Mouse (Mus musculus): ENCODE measurements around the gene Mid2. TPM values are rescaled to one million over a fixed set of nuclear protein-coding genes. Genes with fewer than 3 reads are reported as not detected.
"Not testable (repeated sequence)": the region's sequence is repeated elsewhere in the genome, so short reads cannot be mapped to it uniquely, and the experiment has no call there.

Mid2 gene
- 20.7 and 29.2 TPM in 2 replicates for total RNA-seq (2021)
- long read RNA-seq, experiment 1, partial matches to known transcripts: 0 of 1 reads
- long read RNA-seq, experiment 1, other reads (novel, unspliced or antisense): 1 of 1 reads
- long read RNA-seq, experiment 2, partial matches to known transcripts: 0 of 4 reads
- long read RNA-seq, experiment 2, other reads (novel, unspliced or antisense): 4 of 4 reads

DNA sequence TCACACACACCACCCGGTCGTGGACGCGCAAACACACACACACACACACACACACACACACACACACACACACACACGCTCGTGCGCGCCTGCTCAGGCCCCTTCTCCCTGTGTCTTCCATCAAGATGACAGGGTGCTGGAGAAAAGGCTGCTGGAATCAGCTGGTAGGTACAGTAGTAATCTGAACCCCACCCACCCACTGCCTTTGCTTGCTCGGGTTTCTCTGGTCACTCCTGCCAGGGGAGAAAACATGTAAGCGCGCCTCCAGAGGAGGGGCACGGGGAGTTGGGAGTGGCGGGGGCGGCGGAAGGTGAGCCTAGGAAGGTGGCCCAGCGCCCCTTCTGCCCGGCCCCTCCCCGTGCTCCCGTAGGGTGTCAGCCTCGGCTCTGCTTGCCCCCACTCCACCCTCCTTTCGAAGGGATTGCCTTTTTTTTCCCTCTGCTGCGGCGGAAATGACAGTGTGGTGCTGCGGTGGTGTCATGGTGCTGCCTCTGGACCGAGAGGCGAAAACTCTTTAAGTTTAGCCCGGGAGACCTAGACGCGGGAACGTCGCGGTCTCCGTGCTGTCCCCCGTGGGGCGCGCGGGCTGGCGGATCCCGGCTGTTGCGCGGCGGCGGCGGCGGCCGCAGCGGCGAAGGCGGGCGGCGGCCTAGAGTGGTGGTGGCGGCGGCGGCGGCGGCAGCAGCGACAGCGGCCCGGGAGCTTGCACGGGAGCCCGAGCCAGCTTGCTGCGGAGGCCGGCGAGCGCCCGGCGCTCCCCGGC, at the start of gene Mid2:
Gene Mid2 (plus strand): TSS at position 121 of the 763 bp plus-strand sequence.
- DNase-seq: peak; percentile 57

DNA sequence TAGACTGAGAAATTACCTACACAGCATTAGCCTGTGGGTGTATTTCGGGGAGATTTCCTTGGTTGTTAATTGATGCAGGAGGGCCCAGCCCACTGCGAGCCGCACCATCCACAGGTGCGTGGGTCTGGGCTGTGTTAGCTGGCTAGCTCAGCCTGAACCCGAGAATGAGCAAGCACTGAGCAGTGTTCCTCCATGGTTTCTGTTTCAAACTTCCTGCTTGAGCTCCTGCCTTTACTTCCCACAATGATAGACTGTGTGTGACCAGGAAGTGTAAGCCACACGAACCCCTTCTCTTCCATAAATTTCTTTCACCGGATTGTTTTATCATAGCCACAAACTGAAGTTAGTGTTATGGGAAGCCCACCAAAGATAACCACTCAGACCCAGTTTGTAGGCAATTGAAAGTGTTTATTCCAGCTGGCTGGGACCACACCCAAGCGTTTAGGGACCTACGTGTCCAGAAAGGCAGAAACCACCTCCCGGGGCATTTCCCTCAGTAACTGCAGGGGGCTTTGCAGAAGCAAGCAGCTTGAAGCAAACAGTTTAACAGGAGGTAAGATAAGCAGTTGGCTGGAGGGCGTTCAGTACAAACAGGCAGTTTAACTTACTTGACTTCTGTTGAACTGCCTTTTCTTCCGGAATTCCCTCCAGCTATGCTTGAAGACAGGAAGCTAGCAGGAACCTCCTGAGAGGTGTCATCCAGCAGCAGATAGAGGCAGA, 39.4 kb upstream of the Mid2 start:
- no peak for DNase-seq

DNA sequence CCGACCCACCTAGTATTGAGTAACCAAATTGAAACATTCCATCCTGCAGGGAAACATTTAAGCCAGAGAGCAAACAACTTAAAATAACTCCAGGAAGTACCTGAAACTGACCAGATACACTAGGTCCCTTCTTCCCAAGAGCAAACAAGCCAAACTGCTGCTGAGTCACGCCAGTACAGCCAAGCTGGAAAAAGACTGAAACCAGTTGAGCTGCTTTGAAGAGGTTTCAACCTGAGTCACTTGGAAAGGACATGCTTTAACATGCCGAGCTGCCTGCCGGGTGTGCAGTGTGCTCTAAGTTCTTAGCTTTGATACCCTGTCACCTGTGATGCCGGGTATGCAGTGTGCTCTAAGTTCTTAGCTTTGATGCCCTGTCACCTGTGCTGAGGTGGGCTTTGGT, 26.4 kb upstream of the Mid2 start:
- DNase-seq: peak; percentile 5

DNA sequence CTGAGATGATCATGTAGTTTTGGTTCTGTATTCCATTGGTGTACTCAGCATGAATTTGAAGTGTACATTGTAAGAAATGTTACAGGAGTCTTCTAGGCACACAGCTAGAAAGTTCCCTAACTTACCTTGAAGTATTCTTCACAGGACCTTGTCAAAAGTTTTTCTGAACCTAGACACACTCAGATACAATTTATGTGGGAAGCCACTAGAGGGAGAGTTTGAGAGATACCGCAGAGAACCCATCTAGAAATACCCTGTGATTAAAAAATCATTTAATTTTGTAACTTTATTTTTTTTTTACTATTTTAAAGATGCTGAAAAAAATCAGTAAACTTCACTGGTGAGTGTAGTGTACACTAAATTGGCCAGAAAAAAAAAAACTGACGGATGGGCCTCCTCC, 24.8 kb upstream of the Mid2 start:
- DNase-seq: no peak

DNA sequence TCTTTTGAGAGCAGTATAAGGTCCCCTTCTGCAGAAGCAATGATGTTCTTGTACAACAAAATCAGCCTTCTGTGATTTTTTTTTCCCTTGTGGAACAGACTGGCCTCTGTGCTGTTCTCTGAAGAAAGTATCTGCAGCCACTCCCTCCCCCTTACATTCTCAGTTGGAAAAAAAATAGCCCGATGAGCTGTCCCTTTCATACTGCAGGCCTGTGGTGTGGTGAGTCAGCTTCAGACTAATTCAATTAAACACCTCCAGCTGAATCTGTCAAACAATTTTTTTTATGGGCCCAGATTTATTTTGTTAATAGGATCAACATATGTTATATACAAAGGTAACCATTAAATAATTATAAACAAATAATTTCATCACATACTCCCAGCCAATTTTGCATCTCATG, 3.7 kb upstream of the Mid2 start:
- DNase-seq: no peak

DNA sequence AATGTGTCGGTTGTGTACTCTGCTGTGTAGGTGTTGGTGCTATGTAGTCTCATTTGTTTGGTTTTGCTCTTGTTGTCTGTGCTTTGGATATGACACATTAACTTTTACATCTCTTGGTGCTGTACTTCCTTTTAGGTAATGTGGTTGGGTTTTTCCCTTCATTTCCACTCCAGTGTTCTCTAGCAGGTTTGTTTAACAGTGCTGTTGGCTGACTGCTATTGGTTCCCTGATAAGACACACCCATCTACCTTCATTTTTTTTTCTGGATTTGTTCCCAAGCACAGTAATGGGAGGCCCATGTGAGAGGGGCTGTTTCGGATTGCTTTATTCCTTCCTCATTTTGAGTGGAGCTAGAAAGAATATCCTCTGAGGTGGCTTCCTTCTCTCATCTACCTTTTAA, 883 bp upstream of the Mid2 start:
- no peak for DNase-seq

DNA sequence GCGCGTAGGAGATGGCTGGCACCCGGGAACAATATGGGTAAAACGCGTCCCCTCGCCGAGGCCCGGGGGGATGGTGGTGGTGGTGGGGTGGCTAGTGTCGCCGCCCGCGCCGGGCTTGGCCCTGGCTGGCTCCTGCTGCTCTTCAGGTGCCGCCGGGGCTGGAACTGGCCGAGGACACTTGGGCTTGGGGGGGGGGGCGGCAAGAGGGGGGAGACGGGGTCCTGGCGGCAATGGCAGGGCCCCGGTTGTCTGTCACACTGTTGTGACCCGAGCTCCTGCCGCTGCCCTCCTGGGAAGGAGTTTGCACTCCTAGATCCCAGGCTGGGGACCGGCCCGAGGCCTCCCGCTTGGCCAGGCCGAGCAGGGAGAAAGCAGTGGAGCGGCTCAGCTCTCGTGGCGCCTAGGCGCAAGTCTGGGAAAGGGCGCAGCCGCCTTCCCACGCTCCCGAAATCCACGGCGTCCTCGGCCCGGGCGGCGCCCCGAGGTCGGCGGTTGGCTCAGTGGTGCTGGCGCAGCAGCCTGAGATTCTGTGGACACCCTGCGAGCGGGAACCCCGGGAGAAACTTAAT, 927 bp downstream of the Mid2 start:
- DNase-seq: peak; percentile 45

DNA sequence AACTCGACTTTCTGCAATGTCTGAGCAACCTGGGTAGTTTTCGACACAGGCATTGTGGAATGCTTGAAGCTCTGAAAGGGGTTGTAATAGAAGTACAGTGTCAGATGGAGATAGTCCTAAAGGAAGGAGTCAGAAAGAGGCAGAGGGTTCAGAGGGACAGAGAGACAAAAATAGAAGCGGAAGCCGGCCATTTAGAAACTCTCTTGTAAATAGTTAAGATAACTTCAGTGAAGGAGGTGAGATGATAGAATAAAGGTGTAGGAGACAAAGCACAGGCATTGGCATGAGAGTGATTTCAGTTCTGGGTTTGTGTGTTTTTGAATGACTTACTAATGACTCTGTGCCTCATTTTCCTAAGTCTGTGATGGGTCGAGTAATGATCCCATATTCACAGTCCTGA, 11.0 kb downstream of the Mid2 start:
- no peak for DNase-seq

DNA sequence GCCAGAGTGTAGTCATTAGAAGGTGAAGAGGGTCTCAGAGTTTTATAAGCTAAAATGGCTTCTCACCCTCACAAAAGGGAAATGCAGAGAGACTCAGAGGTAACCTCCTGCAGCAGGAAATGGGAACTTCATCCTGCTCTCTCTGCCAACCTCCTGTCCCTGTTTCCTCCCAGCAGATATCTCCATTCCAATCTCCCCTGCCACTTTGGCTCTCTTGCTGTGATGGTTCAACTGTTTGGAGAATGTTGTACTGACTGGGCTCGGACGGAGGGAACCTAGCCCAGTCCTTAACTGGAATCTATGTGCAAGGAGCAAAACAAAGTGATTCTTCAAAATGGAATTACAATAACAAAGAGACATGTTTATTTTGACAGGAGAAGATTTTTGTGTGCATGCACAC, 23.9 kb downstream of the Mid2 start:
- DNase-seq: no peak

DNA sequence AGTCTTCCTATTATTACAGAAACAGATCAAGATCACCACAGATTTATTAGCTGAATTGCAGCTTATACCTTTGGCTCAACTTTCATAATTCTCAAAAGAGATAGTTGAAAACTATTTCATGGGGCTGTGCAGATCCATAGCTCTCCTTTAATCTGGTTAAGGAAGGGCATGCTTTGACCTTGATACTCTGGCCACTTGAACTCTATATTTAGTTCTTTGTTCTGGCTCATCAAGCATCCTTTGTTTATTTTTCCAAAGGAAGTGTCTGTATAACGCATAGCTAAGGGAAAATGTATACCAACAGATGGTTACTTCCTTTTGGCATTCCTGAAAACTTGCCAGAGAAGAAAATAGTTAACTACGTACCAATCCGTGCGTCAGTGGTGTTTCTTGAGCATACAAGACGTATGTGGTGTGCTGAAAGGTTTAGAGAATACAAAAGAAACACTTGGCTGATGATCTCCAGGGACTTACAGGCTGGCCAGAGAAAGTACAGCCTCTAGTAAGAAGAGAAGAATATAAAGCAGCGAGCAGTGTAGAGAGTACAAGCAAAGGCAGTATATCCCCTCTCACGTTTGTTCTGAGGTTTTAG, 33.6 kb downstream of the Mid2 start:
- not testable (repeated sequence) for DNase-seq

DNA sequence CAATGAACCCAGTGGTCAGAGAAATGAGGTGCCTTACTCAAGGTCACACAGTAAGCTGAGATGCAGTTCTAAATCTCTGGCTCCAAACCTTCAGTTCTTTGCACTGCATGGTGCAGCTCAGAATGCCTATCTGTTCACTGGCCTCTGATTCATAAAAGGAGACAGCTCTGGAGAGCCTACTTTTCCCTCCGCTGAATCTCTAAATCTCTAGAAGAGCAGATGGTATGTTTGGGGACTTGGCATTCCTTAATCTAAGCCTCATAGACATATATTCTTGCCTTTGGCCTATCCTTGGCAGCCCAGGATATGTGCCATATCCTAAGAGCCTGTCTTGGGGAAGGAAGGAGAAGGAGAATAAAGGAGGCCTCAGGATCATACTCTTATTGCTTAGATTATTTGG, 38.8 kb downstream of the Mid2 start:
- no peak for DNase-seq

DNA sequence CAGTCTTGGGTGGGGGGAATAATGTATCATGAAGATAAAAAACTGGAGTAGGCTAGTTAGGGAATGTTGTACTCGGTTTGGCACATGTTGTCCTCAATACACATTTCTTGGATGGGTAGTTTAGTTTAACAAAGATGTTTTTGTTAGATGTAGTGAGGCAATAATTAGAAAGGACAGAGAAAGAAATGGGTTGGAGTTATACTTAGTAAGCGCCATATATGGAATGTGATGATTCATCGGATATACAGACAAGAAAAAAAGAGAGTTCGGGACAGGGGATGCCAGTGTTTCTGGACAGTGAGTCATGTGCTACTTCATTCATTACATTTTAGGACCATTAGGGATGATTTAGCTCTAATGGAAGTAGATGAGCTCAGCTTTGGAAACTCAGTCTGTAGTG, 41.7 kb downstream of the Mid2 start:
- DNase-seq: no peak

DNA sequence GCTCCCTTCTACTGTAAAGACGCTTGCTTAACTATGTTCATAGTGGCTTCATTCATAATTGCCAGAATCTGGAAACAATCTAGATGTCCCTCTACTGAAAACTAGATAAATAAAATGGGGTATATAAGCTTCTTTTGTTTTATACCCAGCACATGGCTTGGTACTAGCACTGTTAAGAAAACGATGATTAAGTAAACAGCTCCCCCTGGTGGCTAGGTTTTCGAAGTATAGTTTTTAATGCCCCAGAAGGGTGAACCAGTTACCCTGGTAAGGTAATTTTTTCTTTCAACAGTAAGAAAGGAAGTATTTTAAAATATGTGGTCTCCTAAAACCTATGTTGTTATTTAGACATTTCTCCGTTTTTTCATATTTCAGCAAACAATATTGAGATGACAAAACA, 58.0 kb downstream of the Mid2 start:
- DNase-seq: peak; percentile 55

DNA sequence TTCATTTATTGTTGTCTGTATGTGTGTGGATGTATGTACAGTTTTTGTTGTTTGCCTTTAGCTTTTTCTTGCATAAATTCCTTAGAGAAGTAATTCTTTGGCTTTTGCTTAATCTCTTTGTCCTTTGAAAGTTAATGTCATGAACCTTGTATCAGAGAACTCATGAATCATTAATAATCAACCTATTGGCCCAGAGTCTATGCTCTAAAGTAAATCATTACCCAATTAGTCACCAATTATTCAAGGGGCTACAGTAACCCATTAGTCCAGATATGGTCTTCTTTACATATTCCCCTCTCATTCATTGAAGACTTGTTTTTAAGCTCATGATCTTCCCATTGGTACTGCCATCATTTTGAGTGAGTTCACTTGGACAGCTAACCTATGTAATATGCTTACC, 74.6 kb downstream of the Mid2 start:
- no peak for DNase-seq

DNA sequence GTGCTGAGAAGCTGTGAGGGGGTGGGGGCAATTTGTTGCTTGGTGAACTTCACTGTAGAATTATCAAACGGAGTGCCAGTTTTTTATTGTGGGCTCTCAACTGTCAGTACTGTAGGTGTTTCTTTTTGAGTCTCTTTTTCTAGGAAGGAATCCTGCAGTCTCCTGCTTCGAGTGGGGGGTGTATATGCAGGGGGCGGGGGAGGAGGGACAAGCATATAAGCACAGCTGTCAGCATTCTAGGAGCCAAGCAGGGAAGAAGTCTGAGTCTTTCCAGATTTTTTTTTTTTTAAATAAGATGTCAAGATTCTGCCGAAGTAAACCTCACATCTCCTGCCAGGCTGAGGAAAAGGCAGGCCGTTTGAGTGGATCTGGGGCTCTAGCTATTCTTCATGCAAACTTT, 78.8 kb downstream of the Mid2 start:
- no peak for DNase-seq

DNA sequence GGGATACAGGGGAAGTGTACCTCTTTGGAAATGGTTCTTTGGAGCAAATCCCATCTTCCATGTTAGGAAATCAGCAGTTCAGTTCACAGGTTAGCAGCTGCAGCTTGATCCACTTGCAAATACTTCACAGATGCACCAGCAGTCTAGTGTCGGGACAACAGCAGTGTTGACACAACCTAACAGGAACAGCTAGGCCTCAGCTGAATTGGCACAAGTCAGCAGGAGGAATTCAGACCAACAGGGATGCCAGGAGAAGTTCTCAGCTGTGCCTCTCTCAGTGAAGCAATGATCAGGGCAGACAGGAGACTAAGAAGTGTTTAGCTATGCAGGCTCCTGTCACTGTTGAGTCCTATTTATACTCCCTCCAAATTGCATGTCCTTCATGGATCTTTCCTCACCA, 105.4 kb downstream of the Mid2 start:
- DNase-seq: no peak

DNA sequence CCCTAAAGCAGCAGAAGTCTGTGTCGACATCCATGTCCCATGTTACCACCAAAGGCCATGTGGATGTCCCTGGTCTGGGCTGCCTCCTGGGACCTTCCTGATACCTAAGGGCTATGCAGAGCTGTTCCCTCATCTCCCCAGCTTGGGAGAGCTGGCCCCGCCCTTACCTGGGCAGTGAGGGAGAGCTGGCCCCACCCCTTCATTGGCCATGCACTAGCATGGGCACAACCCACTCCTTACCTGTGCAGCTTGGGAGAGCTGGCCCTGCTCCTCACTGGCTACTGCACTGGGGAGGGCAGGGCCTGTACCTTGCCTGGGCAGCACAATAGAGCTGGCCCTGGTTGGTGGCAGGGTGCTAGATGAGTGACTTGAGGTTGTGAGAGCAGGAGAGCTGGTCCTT, 140.9 kb downstream of the Mid2 start:
- DNase-seq: no peak

DNA sequence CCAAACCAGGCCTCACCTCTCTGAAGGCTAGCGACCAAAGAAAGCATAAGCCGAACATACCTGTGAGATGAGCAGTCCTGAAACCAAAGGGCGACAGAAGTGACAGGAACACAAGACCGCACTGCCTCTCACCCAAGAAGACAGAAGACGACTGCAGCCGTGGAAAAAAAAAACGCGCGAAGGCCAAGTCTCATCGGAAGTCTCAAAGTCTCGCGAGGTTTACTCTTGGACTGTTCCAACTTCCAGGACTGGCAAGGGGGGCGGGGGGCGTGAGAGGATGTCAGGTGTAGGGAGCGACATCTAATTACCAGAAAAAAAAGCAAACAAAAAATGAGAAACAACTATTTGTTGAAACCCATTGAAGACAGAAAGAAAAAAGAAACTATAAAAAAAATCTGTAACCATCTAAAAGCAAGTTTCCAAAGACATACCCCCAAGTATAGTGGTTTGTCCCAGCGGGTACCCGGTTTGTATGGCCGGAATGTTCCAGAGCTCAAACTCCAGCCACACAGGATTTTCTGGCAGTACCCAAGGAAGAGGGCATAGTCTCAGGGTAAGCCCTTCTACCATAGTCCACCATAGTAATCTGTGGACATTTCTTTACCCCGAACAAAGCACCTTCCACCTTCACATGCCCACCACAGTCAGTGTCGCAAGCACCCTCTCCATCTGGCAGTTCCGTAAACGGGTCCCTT, 149.1 kb downstream of the Mid2 start, which contains the start of gene Tex13b:
Gene Tex13b (minus strand): TSS at position 122 of the 695 bp plus-strand sequence.
- DNase-seq: no peak
